Mouse (Mus musculus) CD8-positive naive resting alpha-beta T cell, adult 2 months (primary cell): ENCODE results near the gene Cp.
"Not testable (repeated sequence)": the region's sequence is repeated elsewhere in the genome, so short reads cannot be mapped to it uniquely, and the experiment has no call there.

Source experiments
- DNase-seq, 2 experiments: peaks; one replicate each; pipeline ENCODE4 v3.0.0; 2022; ENCODE audit warnings: low read depth in 2 of 2, low spot score in 2 of 2

Gene Cp

GRCm38 (mm10) chr3:19956885-19957284, at the start of gene Cp:
Gene Cp (plus strand): TSS chr3:19957054.
- no peak for DNase-seq

- DNase-seq = no peak
Measured at GRCm38 (mm10) chr3:19948552-19948951, 8.3 kb upstream of the Cp start.

GRCm38 (mm10) chr3:19949401-19949800, 7.5 kb upstream of the Cp start:
- not testable (repeated sequence) for DNase-seq

GRCm38 (mm10) chr3:19953425-19953824, 3.4 kb upstream of the Cp start:
- no peak for DNase-seq

- no peak for DNase-seq
Measured at GRCm38 (mm10) chr3:19953865-19954264, 3.0 kb upstream of the Cp start.

GRCm38 (mm10) chr3:19958031-19958430, 1.2 kb downstream of the Cp start:
- DNase-seq = no peak

GRCm38 (mm10) chr3:19958983-19959382, 2.1 kb downstream of the Cp start:
- no peak for DNase-seq

- no peak for DNase-seq
Measured at GRCm38 (mm10) chr3:19960570-19961114, 3.8 kb downstream of the Cp start.

- no peak for DNase-seq
Measured at GRCm38 (mm10) chr3:19961341-19961740, 4.5 kb downstream of the Cp start.

- DNase-seq = no peak
Measured at GRCm38 (mm10) chr3:19962769-19963513, 6.1 kb downstream of the Cp start.

GRCm38 (mm10) chr3:19964625-19965188, 7.9 kb downstream of the Cp start:
- no peak for DNase-seq

- no peak for DNase-seq
Measured at GRCm38 (mm10) chr3:19965239-19965638, 8.4 kb downstream of the Cp start.

GRCm38 (mm10) chr3:19966072-19966471, 9.2 kb downstream of the Cp start:
- DNase-seq = no peak

GRCm38 (mm10) chr3:19978474-19978873, 21.6 kb downstream of the Cp start:
- DNase-seq = no peak

- no peak for DNase-seq
Measured at GRCm38 (mm10) chr3:19981156-19981555, 24.3 kb downstream of the Cp start.

GRCm38 (mm10) chr3:19982846-19983245, 26.0 kb downstream of the Cp start:
- no peak for DNase-seq

- no peak for DNase-seq
Measured at GRCm38 (mm10) chr3:19986123-19986522, 29.3 kb downstream of the Cp start.

- DNase-seq = no peak
Measured at GRCm38 (mm10) chr3:19990031-19990430, 33.2 kb downstream of the Cp start.

GRCm38 (mm10) chr3:19992388-19992787, 35.5 kb downstream of the Cp start:
- DNase-seq = no peak

- no peak for DNase-seq
Measured at GRCm38 (mm10) chr3:19999551-19999950, 42.7 kb downstream of the Cp start.

- DNase-seq = no peak
Measured at GRCm38 (mm10) chr3:20000806-20001205, 44.0 kb downstream of the Cp start.

GRCm38 (mm10) chr3:20002786-20003185, 45.9 kb downstream of the Cp start:
- peak in 1 of 2 experiments; percentile 9 for DNase-seq

GRCm38 (mm10) chr3:20004422-20004821, 47.6 kb downstream of the Cp start:
- DNase-seq = no peak
